Mouse (Mus musculus) kidney, postnatal 10 days (tissue): ENCODE measurements around the gene Eri3.

Experiments used
- DNase-seq: peaks from one replicate; pipeline ENCODE4 v3.0.0; 2021; ENCODE audit warnings: mixed read lengths

Gene Eri3

DNA sequence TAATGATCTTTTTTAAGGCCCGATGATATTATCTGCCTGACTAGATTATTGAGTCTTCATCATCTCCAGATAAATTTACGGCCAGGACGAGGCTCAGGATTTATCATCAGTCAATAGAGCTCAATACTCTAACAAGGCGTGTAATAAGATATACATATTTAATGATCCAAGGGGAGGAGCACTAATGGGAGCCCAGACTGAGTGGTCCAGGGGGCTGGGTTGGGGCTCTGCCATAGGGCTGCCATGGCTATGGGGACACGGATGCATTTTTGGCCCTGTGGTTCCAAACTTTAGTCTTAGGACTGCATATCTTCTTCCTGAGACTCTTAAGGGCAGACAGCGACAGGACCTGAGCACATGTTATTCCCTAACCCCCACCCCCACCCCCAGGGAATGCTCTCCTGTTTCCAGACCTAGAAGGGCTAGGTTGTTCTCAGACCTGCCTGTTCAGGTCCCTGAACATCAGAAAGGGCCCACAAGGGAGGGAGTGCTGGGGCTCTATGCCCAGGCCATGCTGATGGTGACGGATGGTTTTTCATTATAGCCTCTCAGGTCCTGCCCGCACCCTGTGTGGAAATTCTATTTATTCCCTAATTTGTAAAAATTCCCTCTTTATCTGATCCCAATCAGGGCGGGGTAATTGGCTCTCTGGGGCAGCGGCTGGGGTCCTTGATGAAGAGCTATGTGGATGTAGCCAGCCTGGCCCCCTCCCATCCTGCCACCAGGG lies 114.4 kb downstream of the Eri3 start:
- DNase-seq: no peak

DNA sequence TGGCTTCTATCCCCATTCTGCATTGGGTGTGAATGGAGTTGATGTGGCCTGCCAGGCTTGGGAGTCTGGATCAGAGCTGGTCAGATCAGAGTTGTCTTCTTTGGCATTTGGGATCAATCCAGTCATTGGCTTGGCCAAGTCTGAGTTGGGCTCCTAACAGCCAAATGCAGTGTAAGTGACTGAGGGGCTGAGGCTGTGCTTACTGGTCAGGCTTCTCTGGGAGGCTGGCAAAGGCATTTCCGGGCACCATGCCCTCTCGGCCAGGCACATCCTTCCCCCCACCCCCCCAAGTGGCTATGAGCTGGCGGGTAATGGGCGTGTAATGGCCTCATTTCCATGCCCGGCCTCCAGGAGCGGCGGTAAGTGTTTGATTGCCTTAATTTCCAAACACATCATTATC lies 115.4 kb downstream of the Eri3 start:
- DNase-seq: no peak

DNA sequence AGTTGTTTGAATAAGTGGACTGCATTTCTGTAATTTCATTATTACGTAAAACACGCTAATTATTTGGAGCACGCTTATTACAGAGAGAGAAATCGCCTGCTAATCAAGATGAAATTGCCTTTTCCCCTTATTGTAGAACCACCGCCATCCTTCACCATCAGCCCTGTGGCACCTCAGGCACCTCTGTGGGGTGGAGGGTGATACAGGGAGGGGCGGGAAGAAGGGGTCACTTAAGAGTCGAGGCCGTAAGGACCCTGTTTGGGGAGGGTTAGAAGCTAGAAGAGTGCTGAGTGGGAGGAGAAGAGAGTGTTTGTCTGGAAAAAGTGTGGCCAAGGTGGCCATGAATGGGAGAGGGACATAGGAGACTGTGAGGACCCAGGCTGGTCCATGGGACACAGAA lies 115.9 kb downstream of the Eri3 start:
- DNase-seq: no peak

DNA sequence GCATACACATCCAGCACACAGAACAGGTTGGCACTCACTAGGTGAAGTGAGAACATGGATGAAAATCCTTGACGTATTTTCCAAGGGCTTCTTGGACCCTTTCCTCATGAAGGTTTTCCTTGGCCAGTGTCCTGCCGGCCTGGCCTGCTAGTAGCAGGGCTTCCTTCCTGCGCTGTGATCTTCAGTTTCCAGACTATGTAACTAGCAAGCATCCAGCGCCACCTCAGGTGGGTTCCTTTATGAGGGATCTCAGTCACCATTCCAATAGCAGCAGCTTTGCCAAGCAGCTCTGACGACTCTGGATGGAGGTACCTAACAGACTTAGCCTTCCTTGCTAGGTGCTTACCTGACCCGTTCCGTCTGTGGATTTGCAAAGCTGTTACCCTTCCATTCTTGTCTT lies 119.7 kb downstream of the Eri3 start:
- no peak for DNase-seq

DNA sequence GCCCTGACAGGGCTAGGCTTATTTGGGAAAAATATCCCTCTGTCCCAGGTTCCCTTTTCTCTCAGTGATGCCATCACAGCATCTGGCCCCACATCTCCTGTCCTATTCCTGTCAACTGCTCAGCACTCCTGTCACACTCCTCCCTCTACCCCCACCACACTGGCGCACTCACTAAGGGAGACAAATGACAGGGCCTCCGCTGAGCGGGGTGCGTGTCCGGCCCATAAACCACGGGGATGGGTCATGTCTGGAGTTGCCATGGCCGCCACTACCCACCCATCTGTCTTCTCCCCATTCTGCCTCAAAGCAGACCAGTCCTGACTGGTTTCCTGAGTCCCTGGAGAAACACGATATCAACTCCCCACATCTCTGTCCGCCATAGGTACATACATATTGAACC lies 121.9 kb downstream of the Eri3 start:
- no peak for DNase-seq

GRCm38 (mm10) chr4:117673901-117674300 lies 123.7 kb downstream of the Eri3 start:
- DNase-seq: no peak

- DNase-seq: peak; percentile 92
These were observed 126.7 kb downstream of the Eri3 start for GRCm38 (mm10) chr4:117676903-117677302.

GRCm38 (mm10) chr4:117680963-117681362 lies 130.8 kb downstream of the Eri3 start:
- no peak for DNase-seq

DNA sequence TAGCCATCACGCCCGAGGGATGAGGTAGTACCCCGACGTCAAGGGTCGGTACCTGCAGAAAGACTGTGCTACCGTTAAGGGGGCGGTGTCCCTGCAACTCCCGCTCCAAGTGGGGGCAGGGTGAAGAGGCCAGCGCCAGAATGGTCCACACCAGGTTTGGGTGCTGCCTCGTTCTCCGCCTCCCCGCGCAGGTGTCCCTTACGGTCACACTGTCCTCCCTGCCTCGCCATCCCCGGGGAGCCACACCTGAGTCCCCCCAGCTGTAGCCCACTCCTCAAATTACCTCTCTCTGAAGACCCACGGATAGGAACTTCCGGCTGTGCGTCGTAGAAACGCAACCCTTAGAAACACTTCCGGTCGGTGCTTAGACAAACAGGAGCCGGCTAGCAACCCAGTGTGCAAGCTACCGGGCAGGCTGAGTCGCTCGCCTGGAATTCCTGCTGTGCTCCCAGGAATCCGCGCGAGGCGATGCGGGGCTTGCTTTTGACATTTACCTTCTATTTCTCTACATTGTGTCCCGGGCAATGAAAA lies 131.8 kb downstream of the Eri3 start, which contains the start of gene Dmap1:
Dmap1 (minus strand) TSS at position 343 of the 531 bp plus-strand sequence.
- DNase-seq: peak; percentile 89

GRCm38 (mm10) chr4:117682463-117682862 lies 132.3 kb downstream of the Eri3 start:
- no peak for DNase-seq

GRCm38 (mm10) chr4:117683048-117683768 lies 133.0 kb downstream of the Eri3 start:
- no peak for DNase-seq

DNA sequence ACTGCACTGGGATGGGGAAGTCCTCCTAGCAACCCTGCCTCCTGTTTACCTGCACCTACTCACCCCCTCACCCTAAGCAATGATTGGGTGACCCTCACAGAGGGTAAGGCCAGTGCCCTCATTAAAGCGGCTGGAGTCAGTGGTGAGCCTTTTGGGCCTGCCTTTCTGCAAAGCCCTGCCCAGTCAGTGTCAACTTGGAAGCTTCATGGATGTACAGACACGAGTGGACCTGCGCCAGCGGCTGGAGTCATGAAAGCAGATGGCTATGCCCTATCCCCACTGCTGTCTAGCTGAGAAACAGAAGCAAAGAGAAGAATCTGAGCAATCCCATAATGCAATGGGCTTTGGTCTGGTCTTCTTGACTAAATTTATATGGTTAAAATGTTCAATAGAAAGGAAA lies 136.2 kb downstream of the Eri3 start:
- no peak for DNase-seq

DNA sequence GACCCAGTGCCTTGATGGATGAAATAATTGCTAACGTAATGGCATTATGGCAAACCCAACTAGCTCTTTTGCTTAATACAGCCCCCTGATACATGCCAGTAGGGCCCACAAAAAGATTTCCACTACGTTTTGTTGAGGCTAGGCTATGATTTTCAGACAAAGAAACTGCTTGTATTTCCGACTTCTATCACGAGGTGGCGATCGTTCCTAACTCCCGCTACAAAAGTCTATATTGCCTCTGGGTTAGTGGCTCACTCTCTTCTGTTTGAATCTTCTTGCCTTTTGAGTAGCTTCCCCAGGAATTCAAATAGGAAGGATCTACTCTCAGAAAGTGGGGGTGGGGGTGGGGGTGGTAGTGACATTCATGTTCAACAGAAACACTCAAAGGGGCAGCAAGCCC lies 155.2 kb downstream of the Eri3 start:
- DNase-seq: peak; percentile 73

GRCm38 (mm10) chr4:117708780-117709550 lies 158.8 kb downstream of the Eri3 start:
- DNase-seq: no peak

GRCm38 (mm10) chr4:117712314-117712713 lies 162.1 kb downstream of the Eri3 start:
- no peak for DNase-seq

DNA sequence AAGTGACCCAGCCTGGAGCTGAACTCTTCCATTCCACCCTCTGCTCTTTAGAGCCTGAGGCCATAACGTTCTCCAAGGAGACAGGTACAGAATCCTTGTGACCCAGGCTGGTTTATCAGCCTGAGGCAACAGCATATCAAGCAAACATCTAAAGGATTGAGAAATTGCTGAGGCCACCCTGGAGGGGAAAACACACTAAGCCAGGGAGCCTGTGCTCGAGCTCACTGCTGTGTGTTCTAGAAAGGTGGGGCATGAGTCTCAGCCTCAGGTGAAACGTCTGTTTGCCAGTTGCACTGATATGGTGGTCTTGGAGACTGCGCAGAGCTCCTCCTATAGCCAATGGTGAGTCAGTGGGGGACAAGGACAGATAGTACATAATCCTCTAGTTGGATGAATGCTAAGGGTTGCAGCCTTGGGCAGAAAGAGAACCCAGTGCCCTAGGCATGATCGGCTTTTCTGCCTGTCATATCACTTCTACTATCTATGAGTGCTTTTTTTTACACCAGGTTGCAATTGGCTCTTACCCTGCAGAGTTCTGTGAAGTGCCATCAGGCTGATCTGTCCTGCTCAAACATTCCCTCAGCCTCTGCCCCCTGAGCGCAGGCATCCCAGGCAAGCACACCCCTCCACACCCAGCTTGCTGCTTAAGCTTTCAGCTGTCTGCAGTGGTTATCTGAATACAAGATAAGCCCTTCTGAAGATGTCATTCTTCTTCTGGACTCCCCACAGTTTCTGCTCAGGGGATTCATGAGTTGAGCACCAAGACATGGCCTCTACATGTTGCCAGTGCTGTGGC lies 163.3 kb downstream of the Eri3 start:
- no peak for DNase-seq
